Mouse (Mus musculus) urinary bladder, adult 18-20 months (tissue): ENCODE data around the gene Slc44a5.
"Not testable (repeated sequence)": the region's sequence is repeated elsewhere in the genome, so short reads cannot be mapped to it uniquely, and the experiment has no call there.

Source experiments
- DNase-seq, 2 experiments: peaks; one replicate each; pipeline ENCODE4 v3.0.0; 2022; ENCODE audit warnings: low spot score in 2 of 2, mixed read lengths in 2 of 2

The Slc44a5 gene

DNA sequence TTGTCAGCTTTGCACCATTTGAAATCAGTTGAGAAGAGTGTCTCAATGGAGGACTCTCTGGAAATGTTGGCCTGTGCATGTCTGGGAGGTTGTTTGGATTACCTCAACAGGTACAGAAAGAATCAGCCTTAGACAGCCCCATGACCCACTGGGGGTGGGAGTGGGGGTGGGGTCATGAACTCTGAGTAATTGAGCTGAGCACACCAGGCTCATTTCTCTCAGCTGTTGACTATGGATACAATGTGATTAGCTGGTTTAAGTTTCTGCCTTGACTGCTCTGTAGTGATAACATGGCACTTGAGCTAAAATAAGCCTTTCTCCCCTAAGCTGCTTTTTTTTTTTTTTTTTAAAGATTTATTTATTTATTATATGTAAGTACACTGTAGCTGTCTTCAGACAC lies 242.5 kb downstream of the Slc44a5 start:
- DNase-seq = no peak

DNA sequence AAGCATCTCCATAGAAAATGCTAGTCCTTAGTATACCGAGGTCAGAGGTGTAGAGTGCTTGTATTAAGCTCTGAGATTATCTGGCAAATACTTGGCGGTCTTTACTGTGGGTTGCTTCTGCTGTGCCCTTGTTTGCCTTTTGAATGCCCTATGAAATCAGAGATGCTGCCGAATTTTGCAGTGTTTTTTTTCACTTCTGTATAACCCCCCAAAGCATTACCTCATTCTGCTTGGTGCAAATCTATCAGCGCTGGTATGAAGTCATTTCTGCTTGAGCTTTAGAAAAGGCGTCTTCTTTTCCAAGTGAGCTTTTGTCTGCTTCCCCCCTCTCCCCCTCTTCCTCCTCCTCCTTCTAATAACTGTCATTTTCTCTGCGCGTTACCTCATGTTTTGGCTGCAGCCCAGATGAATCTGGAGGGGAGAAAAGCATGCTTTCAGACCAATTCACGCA lies 248.9 kb downstream of the Slc44a5 start:
- DNase-seq = no peak

DNA sequence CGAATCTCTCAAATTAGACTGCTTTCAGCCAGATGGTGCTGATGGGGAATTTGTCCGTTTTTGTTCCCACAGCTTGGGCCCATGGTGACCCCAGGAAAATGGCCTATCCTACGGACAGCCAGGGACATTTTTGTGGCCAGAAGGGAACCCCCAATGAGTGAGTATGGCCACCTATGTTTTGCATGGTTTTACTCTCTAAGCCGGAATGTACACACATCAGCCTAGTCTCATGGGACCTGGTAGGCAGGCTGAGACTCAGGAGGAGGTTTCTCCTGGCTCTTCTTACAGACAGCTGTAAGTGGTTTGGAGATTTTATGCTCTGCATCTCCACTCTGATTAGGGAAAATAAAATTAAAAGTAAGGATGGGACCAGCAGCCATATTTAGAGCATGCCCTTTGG lies 249.5 kb downstream of the Slc44a5 start:
- DNase-seq = no peak

DNA sequence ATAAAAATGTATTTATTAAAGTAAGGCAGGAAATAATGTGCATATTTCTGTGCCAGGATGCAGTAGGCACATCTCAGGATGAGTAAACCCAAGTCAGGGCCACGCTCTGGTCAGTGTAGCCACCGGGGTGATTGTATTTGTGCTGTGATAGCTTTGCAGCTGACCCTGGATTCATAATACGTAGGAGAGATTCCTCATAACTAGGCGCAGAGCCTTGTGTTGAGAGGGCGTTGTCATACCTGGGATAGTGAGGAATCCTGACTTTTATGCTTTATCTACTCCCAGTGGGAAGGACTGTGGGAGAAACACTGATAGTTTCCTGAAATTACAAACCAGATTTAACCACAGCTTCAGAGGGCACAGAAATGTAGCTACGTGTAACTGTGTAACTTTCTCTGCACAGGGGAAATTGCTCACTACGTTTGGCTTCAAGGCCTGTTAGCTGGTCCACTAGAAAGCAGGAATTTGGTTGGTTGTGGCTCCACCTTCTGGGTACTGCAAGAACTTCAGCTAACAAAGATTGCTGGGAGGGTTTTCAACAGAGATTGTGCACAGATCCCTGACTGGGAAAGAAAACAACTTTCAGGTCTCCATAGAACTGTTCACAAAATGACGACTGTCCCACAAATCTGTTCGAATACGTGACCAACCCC lies 253.0 kb downstream of the Slc44a5 start:
- DNase-seq = peak; percentile 14 to 42

DNA sequence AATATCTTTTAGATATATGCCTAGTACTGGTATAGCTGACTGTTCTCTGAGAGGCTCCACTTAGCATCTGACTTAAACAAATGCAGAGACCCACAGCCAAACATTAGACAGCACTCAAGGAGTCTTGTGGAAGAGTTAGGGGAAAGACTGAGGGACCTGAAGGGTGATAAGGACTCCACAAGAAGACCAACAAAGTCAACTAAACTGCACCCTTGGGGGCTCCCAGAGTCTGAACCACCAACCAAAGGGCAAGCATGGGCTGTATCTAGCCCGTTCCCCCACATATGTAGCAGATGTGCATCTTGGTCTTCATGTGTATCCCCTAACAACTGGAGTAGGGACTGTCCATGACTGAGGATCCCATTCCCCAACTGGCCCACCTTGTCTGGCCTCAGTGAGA lies 271.7 kb downstream of the Slc44a5 start:
- no peak for DNase-seq

DNA sequence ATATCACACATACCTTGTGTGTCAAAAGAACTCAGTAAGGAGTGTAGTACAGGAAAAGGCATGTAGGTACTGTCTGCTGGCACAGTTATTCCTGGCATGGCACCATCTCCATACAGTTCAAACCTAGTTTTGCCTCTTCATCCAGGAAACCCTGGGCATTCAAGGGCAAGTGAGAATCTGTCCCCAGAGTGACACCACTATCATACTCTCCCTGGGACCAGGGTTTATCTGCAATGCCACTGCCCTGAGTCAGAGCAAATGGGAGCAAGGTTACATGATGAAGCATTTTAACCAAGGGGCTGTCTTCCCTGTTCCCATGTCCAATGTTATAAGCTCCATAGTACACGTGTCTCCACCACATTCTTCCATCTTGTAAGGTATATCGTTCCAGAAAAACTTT lies 278.2 kb downstream of the Slc44a5 start:
- DNase-seq = no peak

DNA sequence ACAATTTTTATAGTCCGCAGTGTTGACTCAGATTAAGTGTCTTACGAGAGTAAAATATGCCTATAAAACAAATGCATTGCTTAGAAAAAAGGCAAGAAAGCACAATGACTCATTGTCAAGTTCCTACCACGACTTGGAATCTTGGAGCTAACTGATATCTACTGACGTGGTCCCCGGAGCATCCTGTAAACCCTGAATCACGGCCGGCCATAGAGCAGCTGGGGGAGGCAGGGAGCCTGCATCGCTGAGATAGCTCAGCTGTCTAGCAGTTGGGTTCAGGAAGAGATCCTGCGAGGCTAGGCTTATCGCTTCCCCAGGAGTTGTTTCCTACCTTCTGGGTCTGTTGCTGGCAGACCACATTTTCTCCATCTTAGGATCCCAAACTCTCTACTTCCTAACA lies 279.0 kb downstream of the Slc44a5 start:
- DNase-seq = no peak

DNA sequence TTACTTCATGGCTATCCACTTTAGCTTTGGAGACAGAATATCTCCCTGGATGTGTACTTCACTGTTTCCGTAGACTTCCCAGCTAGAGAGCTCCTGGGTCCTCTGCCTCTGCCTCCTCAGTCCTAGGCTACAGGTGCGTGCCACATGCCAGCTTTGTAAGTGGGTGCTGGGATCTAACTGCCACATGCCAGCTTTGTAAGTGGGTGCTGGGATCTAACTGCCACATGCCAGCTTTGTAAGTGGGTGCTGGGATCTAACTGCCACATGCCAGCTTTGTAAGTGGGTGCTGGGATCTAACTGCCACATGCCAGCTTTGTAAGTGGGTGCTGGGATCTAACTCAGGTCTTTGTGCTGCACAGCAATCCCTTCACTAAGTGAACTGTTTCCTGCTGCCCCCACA lies 281.0 kb downstream of the Slc44a5 start:
- not testable (repeated sequence) for DNase-seq

DNA sequence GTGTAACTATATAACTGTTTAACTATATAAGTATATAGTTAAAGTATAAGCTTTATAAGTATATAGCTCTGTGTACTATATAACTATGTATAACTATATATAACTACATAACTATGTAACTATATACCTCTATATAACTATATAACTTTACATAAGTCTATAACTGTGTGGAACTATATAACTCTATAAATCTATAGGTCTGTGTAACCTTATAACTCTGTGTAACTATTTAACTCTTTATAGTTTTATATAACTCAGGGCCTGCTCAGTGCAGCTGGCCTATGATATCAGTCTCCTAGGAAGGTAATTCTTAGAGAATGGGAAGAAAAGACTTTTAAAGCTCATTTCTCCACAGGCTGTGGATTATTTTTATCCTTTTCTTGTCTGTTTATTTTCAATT lies 284.1 kb downstream of the Slc44a5 start:
- DNase-seq = no peak

DNA sequence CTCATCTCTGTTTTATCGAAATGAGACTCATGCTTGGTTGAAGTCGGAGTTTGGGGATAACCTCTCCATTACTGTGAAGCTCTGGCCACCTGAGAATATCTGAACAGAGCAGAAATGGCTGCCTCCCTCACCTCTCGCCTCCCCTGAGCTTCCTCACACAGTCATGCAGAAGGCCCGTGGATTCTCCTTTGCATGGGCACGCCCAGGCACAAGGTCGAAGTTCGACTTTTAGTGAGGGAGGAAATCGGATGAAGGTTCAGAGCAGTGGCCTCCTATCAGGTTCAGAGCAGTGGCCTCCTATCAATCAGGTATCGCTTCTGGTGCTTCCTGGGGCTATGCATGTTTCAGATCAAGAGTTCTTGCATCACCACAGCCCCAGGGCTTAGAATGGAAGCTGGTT lies 295.1 kb downstream of the Slc44a5 start:
- no peak for DNase-seq

DNA sequence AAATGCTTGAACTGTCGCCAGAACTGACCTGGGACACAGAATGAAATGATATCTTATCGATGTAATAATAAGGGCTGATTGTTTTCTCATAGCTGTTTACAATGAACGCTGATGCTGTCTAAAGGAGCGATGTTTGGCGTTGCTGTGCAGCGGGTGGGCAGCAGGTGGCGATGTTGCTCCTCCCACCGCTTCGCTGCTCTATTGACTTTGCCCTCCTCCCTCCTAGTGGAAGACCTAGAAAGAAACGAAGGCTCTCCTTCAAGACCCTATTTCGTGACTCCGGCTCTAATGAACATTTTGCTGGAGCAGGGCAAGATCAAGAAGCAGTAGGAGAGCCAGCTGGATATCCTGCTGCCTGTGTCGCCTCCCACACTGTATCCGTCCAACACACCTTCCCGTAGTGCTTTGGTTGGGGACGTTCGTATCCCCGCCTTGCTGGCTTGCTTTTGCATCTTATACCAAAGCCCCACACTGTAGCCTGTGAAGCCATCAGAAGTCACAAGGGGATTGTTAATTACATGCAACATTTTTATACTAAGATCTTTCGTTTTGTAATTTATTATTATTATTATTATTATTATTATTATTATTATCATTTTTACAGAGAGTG lies 296.6 kb downstream of the Slc44a5 start:
- DNase-seq = peak; percentile 43 to 70

DNA sequence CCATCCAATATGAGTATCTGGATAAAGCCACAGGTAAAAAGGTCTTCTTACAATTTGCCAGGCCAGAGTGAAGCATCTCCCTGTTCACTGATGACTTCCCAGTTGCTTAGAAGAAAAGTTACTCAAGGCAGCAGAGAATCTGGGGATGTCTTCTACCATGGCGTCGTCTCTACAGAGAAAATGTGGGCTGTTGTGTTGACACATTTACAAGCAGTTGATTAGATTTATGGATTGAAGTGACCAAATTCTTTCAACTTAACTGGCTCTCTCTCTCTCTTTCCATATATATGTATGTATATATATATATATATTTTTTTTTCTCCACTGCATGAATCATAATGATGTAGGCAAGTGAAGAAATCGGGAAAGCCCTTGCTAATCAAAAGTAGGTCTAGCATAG lies 301.4 kb downstream of the Slc44a5 start:
- DNase-seq = no peak

DNA sequence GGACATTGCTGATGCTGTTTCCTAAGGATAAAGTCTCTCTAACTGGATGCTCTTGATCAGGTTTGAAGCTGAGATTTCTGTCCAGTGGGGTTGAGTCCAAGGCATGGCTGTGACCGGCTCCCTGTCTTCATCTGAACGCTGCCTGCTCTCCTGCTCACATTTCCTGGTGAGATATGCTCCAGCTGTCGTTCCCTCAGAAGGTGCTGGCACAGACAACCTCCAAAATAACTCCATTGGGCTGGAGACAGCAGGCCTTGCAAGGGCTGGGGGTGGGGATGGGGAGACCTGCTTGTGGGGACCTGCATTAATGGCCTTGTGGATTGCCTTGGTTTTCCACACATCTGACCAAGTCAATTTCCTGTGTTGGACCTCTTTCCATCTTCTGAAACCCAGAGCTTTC lies 311.0 kb downstream of the Slc44a5 start:
- DNase-seq = no peak

DNA sequence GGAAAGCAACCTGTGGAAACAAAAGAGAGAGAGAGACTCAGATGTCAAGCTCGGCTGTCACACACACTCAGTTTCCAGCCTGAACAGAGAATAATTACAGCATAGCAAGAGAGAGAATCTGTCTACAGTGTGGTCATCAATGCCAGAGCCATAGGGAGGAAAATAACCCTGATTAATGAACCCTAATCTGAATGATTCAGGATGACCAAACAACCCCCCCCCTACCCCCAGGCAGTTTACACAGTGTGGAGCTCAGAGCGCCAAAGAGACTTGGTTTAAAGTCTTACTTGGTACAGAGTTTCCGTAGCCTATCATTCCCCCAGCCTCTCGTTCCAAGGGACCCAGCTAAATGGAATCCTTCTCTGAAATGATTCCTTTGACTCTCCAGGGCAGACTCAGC lies 312.1 kb downstream of the Slc44a5 start:
- no peak for DNase-seq

DNA sequence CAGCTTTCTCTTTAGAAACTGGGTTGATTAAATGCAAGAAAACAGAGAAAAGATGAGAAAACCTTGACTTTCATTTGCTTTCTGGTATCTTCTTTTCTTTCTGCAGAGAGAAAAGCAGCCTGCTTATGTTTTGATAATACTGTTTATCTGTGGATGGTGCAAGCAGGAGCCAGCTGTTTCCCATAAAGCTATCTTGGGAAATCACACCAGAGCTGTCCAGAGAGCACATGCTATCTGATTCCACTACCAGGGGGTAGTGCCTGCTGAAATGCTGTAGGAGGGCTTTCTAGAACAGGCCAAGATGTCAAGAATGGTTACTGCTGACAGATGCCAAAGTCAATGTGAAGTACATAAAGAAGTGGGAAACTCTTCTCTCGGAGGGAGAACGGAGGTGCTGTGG lies 314.0 kb downstream of the Slc44a5 start:
- DNase-seq = no peak

DNA sequence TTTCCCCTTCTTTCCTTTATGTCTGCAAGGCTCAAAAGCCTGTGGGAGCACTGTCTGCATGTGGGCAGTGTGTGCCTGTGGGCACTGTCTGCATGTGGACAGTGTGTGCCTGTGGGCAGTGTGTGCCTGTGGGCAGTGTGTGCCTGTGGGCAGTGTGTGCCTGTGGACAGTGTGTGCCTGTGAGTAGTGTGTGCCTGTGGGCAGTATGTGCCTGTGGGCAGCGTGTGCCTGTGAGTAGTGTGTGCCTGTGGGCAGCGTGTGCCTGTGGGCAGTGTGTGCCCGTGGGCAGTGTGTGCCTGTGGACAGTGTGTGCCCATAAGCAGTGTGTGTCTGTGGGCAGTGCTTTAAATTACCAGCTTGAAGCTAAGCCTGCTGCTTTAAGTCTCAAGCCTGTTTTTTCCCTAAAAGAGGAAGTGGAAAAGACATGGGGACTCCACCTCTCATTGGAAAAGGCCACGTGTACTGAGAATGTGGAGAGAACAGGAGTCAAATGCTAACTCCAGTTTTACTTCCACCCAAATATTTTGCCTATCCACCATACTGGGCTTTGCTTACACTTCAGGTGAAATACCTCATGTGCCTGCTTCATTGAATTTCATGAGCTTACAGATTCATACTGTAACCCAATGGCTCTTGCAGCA lies 315.3 kb downstream of the Slc44a5 start:
- no peak for DNase-seq

DNA sequence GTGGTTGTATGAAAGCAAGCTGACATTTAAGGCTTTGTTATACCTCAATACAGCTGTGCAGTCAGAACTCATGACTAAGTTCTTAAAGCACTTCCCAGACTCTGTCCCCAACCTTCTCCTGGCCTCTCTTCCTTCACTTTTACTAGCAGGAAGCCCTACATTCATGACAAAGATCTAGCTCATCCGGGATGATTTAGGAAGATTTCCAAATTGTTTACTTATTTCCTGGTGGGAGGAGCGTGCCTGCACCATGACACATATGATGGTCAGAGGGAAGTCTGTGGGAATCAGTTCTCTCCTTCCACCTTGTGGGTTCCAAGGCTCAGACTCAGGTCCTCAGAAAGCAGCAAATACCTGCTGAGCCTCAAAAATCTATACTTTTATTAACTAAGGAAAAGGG lies 317.1 kb downstream of the Slc44a5 start:
- DNase-seq = no peak

DNA sequence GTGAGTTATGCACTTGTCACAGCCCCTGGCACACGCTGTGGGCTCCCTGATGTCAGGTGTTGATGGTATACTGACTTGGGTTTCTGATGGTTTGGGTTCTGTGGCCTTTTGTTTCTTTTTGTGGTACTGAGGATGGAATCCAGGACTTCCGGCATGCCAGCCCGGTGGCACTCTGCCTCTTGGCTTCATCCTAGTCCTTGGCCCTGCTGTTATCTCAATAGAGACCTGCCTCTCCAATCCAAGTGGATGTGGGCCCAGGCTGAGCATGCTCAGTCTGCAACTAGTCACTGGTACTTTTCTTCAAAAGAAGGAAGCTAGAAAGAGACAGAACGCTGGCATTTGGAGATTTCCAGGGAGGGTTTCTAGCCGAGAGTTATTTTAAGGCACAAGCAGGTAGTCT lies 318.9 kb downstream of the Slc44a5 start:
- DNase-seq = no peak

DNA sequence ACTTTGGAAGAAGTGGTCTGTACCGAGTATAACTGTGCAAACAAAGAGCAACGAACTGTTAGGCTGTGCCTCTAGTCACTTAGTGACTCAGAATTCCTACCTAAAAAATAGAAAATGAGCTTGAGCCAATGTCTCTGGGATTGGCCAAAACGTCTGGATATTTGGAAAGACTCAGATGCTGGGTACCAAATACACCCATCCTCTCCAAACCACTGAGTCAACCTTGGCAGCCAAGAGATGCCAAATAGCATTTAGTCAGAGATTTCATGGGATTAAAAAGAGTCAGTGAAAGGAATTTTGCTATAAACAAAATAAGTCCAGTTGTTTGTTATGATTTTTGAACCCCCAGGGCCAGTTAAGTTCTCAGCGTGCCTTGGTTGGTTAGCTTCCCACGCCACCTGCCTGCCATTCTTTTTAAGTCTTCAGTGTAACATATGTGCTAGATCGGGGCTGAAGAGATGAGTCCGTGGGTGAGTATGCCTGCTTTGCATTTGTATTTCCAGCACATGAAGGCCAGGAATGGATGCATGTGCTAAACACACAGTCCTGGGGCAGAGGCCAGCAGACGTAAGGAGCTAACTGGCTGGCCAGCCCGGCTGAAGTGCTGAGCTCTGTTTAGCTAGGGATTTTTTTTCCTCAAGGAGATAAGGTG lies 320.7 kb downstream of the Slc44a5 start:
- no peak for DNase-seq

DNA sequence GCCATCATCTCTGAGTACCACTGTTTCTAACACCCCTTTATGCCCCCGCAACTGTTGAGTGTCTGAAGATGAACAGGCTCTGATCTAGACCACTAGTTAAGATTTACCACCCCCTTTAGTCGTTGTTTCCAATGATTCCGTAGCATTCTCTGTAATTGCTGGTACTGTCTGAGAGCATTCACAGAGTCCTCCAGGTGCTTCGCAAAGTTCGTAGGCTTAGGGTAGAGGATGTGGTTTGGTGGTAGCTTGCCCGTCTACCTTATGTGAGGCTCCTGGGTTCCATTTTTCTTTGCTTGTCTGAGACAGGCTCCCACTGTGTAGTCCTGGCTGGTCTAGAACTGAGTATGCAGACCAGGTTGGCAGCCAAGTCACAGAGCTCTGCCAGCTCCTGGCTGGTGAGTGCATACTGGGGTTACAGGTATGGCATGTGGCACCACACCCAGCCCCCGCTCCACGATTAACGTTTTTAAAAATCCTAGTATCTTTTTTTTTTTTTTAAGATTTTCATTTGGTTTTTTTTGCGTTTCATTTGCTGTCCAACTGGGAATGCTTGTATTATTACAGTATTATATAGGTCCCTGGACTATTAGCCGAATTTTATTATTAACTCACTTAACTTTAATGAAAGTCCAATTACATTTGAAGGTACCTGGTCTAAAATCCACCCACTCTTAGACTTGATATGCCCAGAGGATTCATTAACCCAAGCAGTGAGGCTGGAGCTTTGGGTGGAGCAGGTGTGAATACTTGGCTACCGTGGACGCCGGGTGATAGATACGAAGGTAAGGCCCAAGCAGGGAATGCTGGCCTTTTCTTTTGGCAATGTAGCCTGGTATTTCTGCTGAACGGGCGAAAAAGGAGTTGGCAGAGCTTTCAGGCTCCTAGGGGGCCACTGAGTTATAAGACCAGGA lies 321.9 kb downstream of the Slc44a5 start:
- no peak for DNase-seq

DNA sequence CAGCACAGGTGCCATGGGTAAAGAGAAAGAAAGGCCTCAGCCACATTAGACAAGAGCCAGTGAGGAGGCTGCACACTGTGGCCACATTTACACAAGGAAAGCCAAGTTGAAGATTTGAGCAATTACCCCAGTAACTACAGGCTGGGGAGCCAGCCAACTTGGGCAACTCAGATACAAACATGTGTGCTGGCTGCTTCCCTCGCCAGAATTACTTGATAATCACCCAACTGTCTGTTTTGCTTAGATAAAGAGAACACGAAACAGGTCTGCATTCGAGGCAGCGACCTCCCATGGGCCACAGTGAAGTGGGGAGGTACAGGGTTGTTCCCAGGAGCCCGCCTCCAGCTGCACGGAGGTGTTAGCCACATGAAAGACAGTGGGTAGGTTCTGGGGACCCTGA lies 324.3 kb downstream of the Slc44a5 start:
- no peak for DNase-seq

DNA sequence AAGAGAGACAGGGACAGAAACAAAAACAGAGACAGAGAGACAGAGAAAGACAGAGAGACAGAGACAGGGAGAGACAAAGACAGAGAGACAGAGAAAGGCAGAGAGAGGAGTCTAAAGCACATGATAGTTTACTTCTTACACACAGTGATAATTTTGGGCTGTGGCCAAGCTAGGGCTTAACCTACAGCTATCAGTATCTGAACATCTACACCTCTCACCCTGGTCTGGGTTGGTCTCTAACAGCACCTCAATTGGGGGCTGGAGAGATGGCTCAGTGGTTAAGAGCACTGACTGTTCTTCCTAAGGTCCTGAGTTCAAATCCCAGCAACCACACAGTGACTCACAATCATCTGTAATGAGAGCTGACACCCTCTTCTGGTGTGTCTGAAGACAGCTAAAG lies 325.3 kb downstream of the Slc44a5 start:
- DNase-seq = no peak
